Mouse (Mus musculus) kidney, adult 2 months (tissue): Measurements from ENCODE around the gene Tomm7. TPM values are rescaled to one million over a fixed set of nuclear protein-coding genes. Genes with fewer than 3 reads are reported as not detected.
"Not testable (repeated sequence)": the region's sequence is repeated elsewhere in the genome, so short reads cannot be mapped to it uniquely, and the experiment has no call there.

ENCODE experiments used
- DNase-seq: peaks from one replicate; pipeline ENCODE4 v3.0.0; 2021
- H3K27ac ChIP-seq: fragments of 200-500 bp; 2 replicates; pipeline ENCODE4 v1.5.1; 2012; ENCODE audit warnings: low read depth, low read length, control low read depth, inconsistent platforms; ENCODE audit not compliant: insufficient read depth
- H3K27me3 ChIP-seq: fragments of 200-500 bp; replicated peaks from 2 replicates; pipeline ENCODE4 v1.6.1; 2012; ENCODE audit warnings: mild to moderate bottlenecking, moderate library complexity, low read length, inconsistent platforms; ENCODE audit not compliant: control insufficient read depth, insufficient read depth
- H3K36me3 ChIP-seq: fragments of 200-500 bp; 2 replicates; pipeline ENCODE4 v1.6.1; 2012; ENCODE audit warnings: mild to moderate bottlenecking, moderate library complexity, low read length, inconsistent platforms; ENCODE audit not compliant: control insufficient read depth, insufficient read depth
- H3K4me1 ChIP-seq: fragments of 200-500 bp; 2 replicates; pipeline ENCODE4 v1.6.1; 2011; ENCODE audit warnings: low read length; ENCODE audit not compliant: control insufficient read depth, insufficient read depth
- H3K4me3 ChIP-seq: fragments of 200-500 bp; 2 replicates; pipeline ENCODE4 v1.5.1; 2011; ENCODE audit warnings: mild to moderate bottlenecking, low read depth, low read length, control low read depth; ENCODE audit not compliant: insufficient read depth
- CTCF ChIP-seq: fragments of 200-500 bp; conservative IDR thresholded peaks from 2 replicates; pipeline ENCODE4 v1.5.1; 2011; ENCODE audit warnings: low read depth, mild to moderate bottlenecking, control low read depth, low read length, moderate library complexity, mixed read lengths; ENCODE audit not compliant: insufficient read depth, insufficient read length
- POLR2A ChIP-seq: fragments of 200-500 bp; IDR thresholded peaks from one replicate; pipeline ENCODE4 v1.6.1; 2011; ENCODE audit warnings: low read depth, low read length, control low read depth
- WGBS: fragments of 180-500 bp; shearing (Covaris S2); methylation state at CpG from one replicate; pipeline ENCODE4 v1.1.7; 2018; 5-methylcytosine and 5-hydroxymethylcytosine counted together
- polyA plus RNA-seq: library from polyadenylated mRNA; depleted of rRNA; stranded (reverse); fragments of >200 nt; gene quantifications from 2 replicates; pipeline ENCODE4 v1.2.3, GENCODE M21; 2012; rRNA removed

Gene Tomm7
- polyA plus RNA-seq, result 49.4 and 80.7 TPM in 2 replicates

DNA sequence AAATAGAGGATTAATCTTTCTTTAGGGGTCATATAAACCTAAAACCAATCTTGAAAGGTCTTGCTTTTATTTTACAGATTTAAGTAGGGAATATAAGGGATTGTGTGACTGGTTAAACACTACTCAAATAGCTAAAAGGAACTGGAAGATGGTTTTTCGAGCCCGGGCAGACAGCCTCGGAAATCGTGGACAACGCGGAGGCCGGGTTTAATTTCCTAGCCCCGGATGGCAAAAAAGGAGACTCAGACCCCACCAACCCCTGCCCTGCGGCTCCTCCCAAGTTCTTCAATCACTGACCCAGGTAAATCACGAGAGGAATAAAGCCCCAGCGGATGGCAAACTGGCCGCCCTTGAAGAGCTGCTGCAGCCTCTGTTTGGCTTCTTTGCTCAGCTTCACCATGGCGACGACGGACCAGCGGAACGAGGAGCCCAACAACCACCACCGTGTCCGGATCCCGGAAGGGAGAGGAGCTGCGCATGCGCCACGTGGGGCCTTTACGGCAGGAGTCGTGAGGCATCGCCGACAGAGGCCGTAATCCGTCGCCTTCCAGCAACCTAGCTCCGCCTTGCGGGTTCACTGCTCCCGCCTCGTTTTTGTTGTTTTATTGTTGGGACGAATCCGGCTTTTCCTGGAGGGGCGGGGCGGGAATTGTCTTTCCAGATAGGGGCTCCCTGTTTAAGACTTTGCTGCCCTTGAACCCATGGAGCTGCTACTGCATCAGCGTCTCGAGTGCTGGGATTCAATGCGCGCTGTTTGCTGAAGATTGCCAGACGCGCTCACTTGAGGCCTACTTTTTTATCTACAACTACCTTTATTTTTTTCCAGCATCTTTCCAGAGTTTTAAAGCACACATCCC, at the start of gene Tomm7:
Gene Tomm7, minus strand, starts transcription at position 488 of the 857 bp plus-strand sequence.
- H3K27me3 ChIP-seq, result no peaks in the 10 kb centered on the region
- peaks cover 4% of the 10 kb centered on the region; the same call in 1 of the 2 replicates for H3K36me3 ChIP-seq
- peak; percentile 98 for DNase-seq
- TF ChIP-seq POLR2A, result peak; percentile 60
- TF ChIP-seq CTCF, result no peak
- H3K4me1 ChIP-seq, result peaks cover 9% of the 10 kb centered on the region; the same call in 1 of the 2 replicates
- WGBS, result under 1% methylated on average over 44 of the region's 44 CpGs
- H3K27ac ChIP-seq, result peak within 1 kb of the TSS; percentile 87
- peak within 1 kb of the TSS; percentile 88 for H3K4me3 ChIP-seq

DNA sequence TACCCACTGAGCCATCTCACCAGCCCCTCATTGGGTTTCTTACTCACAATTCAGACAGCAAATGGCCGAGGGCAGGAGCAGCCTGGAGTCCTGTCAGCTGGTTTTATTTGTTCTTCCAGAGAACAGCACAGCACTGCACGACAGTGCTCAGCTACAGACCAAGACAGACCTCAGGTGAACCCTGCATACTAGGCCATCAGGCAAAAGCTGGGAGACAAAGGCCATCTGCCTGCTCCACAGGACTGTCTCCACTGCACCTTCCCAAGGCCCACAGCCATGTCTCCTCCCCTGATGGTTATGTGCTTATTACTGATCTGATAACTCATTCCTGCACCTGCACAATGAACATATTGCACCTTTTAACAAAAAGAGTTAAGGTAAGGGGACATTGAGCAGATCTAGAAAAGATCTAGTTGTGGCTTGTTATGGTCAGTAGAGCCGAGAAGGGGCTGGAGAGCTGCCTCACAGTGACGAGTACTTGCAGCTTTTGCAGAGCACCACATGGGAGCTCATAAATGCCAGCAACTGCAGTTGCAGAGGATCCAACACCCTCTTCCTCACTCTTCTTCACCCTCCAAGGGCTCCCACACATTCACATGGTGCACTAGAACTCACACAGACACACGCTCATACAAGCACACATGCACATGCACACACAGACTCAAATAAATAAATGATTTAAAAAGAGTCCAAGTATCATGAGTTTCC, 49.3 kb upstream of the Tomm7 start:
- H3K36me3 ChIP-seq, result no peaks in the 10 kb centered on the region
- H3K4me3 ChIP-seq, result no peak overlapping the region
- H3K27me3 ChIP-seq, result no peaks in the 10 kb centered on the region
- TF ChIP-seq POLR2A (no peak), CTCF (no peak)
- 84% methylated on average over 5 of the region's 5 CpGs for WGBS
- no peaks in the 10 kb centered on the region for H3K4me1 ChIP-seq
- DNase-seq, result no peak
- H3K27ac ChIP-seq, result no peak overlapping the region

DNA sequence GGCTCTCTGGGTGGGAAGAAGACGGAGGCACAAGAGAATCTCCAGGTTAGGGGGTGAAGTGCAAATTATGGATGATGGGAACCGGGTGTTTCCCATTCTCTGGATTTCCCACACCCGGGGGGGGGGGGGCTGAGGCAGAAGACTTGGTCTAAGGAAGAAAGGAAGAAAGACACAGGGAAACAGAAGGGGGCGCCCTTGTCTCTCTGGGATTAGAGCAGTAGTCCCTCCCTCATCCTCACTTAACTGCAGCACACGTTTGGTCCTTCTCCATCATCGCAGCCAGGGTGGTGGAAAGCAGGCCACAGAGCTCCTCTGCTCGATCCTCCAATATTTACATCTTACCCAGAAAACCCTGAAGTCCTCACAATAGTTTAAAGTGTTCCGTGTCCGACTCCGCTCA, 46.8 kb upstream of the Tomm7 start:
- WGBS, result 39% methylated on average over 10 of the region's 10 CpGs
- H3K27ac ChIP-seq, result no peak overlapping the region
- no peaks in the 10 kb centered on the region for H3K27me3 ChIP-seq
- no peak for TF ChIP-seq POLR2A
- peak; percentile 54 for TF ChIP-seq CTCF
- H3K36me3 ChIP-seq, result no peaks in the 10 kb centered on the region
- no peaks in the 10 kb centered on the region for H3K4me1 ChIP-seq
- DNase-seq, result peak; percentile 75
- H3K4me3 ChIP-seq, result no peak overlapping the region

DNA sequence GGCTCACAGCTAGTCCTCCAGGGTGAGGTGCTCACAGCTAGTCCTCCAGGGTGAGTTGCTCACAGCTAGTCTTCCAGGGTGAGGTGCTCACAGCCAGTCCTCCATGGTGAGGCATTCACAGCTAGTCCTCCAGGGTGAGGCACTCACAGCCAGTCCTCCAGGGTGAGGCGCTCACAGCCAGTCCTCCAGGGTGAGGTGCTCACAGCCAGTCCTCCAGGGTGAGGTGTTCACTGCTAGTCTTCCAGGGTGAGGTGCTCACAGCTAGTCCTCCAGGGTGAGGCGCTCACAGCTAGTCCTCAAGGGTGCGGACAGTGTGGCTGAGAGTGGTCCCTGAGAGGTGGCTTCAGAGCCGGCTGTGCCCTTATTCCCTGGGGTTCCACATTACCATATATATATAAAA, 45.5 kb upstream of the Tomm7 start:
- Histone ChIP-seq H3K36me3 (no peaks in the 10 kb centered on the region), H3K4me3 (no peak overlapping the region), H3K27me3 (no peaks in the 10 kb centered on the region), H3K4me1 (no peaks in the 10 kb centered on the region), H3K27ac (no peak overlapping the region)
- 78% methylated on average over 4 of the region's 4 CpGs for WGBS
- TF ChIP-seq CTCF (no peak), POLR2A (no peak)
- no peak for DNase-seq

DNA sequence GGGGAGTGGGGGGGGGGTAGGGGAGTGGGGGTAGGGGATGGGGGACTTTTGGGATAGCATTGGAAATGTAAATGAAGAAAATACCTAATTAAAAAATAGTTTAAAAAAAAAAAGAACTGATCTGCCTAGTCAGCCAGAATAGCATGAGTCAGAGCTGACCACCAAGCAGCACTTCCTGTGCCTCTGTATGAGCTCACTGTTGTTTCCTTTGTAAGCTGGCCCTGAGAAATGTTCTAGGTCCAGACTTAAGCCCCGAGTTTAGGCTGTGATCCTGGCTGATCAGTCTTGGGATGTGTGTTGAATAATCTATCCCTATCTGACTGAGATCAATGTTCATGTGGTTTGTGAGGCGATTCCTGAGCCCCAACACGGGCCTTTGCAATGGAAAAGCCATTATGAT, 43.1 kb upstream of the Tomm7 start:
- no peaks in the 10 kb centered on the region for H3K36me3 ChIP-seq
- no peaks in the 10 kb centered on the region for H3K4me1 ChIP-seq
- WGBS, result 72% methylated on average over 3 of the region's 3 CpGs
- no peak overlapping the region for H3K4me3 ChIP-seq
- H3K27me3 ChIP-seq, result no peaks in the 10 kb centered on the region
- TF ChIP-seq CTCF, result no peak
- no peak for TF ChIP-seq POLR2A
- H3K27ac ChIP-seq, result no peak overlapping the region
- DNase-seq, result no peak

DNA sequence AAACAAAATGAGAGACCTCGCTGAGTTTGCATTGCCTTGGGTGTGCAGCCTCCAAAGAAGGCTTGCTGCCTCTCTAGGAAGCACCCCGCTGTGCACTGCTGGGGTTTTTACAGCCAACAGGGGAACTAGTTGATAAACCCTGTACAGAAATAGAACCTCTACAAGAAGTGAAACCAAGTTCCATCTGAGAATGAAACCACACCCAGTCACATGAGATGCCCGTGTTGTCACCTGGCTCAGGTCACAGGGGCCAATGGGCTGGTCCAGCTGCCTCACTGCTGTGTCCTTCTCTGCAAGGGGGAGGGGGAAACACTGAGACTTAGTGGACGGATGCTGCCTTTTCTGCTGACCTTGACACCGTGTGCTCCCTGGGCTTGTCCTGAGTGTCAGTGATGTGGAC, 30.5 kb upstream of the Tomm7 start:
- Histone ChIP-seq H3K36me3 (no peaks in the 10 kb centered on the region), H3K4me3 (no peak overlapping the region), H3K27me3 (no peaks in the 10 kb centered on the region), H3K4me1 (no peaks in the 10 kb centered on the region), H3K27ac (no peak overlapping the region)
- no peak for DNase-seq
- 58% methylated on average over 5 of the region's 5 CpGs for WGBS
- TF ChIP-seq CTCF (no peak), POLR2A (no peak)

DNA sequence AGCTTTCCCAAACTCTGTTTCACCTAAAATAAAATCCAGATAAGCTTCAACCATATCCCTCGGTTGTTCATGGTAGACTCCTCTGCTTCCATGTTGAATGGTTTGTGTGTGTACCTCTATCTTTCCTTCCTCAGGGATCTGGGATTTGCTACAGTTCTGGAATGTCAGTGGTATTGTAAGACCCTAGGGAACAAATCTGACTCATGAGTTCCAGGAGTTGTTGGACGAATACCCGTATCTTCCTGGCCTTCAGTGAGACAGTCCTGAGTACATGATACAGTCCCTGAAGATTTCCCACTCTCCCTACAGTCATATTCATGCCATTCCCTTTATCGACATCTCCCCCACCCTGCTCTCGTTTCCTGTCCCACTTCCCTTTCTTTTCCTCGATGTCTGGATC, 28.6 kb upstream of the Tomm7 start:
- no peaks in the 10 kb centered on the region for H3K36me3 ChIP-seq
- H3K4me3 ChIP-seq, result no peak overlapping the region
- TF ChIP-seq POLR2A (no peak), CTCF (no peak)
- no peaks in the 10 kb centered on the region for H3K4me1 ChIP-seq
- H3K27me3 ChIP-seq, result no peaks in the 10 kb centered on the region
- H3K27ac ChIP-seq, result no peak overlapping the region
- 55% methylated on average over 6 of the region's 6 CpGs for WGBS
- DNase-seq, result no peak

DNA sequence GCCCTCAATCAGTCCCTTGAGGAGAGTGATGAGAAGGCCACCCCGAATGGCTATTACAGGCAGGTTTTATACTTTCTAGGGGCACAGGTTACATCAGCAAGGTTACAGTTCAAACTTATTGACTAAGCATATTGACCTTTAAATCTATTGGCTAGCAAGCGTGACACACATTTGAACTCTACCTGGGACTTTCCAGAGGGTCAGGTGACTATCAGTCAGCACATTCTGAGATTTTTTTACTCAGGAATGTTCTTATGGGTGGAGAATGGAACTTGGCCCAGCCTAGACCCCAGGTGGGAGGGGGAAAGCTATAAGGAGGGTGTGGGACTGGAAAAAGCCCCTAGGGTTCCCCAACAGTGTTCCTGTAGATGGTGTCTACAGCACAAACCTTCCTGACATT, 27.4 kb upstream of the Tomm7 start:
- H3K27me3 ChIP-seq, H3K4me3 ChIP-seq, H3K27ac ChIP-seq, H3K4me1 ChIP-seq, H3K36me3 ChIP-seq: not testable (repeated sequence)
- DNase-seq, result peak; percentile 44
- 51% methylated on average over 2 of the region's 2 CpGs for WGBS
